Mouse (Mus musculus): ENCODE results near the gene Pamr1.

Gene Pamr1

DNA sequence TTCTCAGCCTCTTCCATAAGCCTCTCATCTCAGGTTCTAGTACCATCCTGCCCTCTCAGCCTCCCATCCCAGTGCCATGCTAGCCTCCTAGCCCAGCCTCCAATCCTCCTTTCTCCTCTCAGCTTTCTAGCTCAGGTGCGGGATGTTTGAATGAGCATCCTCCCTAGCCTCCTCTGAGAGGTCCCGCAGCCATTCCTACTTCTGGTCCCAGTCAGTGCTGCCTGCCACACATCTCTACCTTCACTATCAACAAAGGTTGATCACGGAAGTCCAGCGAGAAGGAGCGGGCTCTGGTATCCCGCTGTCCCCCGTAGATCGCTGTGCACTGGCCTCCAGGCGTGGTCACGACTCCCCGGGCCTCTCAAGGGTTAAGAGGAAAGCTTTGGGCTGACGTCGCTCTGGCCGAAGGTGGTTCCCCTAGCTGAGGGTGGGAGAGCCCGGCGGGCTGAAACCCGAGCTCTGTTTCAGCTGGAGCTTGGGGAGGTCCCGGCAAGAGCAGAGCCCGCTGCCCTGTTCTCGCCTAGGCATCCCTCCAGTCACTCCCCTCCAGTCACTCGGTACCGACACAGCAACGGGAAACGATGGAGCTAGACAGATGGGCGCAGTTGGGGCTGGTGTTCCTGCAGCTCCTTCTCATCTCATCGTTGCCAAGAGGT lies at the start of gene Pamr1:
Gene Pamr1 (plus strand): TSS at position 402 of the 656 bp plus-strand sequence.
- DNase-seq (ENCODE audit: low spot score in 2 of 2), result peak in 1 of 2 experiments; percentile 23

DNA sequence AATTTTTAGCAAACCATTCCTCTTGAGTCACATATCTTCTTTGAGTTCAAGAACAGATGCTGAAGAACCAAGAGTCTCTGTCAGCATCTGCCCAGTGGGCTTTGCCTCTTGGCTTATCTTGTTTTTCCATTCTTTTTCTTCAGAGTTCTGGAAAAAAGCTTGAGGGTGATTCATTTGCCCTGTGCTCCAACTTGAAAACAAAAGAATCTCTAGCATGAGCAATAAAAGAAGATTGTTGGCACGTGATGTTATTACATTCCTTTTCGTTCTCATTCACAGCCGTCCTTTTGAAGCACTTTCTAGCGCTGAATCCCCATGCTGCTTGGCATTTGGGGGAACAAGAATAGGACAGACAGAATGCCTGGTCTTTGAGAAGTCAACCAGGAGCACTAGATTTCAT lies 42.2 kb upstream of the Pamr1 start:
- no peak for DNase-seq (ENCODE audit: low spot score in 2 of 2)

- DNase-seq (ENCODE audit: low spot score in 2 of 2), result no peak
Observed at GRCm38 (mm10) chr2:102508154-102508553, 41.7 kb upstream of the Pamr1 start.

DNA sequence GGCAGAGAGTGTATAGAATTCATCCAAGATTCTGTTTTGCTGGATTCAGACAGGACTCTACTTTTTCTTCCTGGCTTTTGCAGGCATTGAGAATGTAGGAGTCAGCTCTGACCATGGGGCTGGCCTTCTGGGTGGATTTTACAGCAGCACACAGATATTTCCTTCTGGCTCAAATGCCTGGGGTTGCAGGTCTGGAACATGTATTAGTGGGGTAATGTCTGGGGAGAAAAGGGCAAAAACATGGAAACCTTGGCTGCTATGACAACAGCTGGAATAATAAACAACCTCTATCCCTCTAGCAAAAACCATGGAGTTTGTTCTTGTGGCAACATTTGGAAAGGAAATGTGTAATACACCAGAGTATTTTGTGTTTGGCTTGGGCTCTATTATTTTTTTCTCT lies 29.9 kb upstream of the Pamr1 start:
- DNase-seq (ENCODE audit: low spot score in 2 of 2), result no peak

DNA sequence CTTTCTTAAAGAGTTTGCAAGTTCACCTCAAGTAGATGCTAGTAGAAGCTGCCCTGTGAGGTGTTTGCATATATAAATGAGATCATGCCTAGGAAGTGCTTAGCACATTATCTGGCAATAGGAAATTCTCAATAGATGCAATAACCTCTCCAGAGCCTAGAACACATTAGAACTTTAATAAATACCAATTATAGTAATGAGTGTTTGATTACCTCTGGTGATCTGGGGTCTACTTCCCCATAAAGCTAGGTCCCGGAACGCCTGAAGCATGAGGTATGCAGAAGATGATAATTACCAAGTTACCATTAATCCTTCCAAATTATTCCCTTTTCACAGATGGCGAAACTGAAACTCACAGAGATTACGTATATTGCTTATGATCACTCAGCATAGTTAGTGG lies 22.2 kb upstream of the Pamr1 start:
- DNase-seq (ENCODE audit: low spot score in 2 of 2), result no peak

- DNase-seq (ENCODE audit: low spot score in 2 of 2), result no peak
Observed at GRCm38 (mm10) chr2:102533437-102533836, 16.4 kb upstream of the Pamr1 start.

GRCm38 (mm10) chr2:102536766-102537165 lies 13.0 kb upstream of the Pamr1 start:
- DNase-seq (ENCODE audit: low spot score in 2 of 2), result no peak

- DNase-seq (ENCODE audit: low spot score in 2 of 2), result no peak
Observed at GRCm38 (mm10) chr2:102540438-102541230, 9.2 kb upstream of the Pamr1 start.

GRCm38 (mm10) chr2:102541404-102542125 lies 8.2 kb upstream of the Pamr1 start:
- no peak for DNase-seq (ENCODE audit: low spot score in 2 of 2)

DNA sequence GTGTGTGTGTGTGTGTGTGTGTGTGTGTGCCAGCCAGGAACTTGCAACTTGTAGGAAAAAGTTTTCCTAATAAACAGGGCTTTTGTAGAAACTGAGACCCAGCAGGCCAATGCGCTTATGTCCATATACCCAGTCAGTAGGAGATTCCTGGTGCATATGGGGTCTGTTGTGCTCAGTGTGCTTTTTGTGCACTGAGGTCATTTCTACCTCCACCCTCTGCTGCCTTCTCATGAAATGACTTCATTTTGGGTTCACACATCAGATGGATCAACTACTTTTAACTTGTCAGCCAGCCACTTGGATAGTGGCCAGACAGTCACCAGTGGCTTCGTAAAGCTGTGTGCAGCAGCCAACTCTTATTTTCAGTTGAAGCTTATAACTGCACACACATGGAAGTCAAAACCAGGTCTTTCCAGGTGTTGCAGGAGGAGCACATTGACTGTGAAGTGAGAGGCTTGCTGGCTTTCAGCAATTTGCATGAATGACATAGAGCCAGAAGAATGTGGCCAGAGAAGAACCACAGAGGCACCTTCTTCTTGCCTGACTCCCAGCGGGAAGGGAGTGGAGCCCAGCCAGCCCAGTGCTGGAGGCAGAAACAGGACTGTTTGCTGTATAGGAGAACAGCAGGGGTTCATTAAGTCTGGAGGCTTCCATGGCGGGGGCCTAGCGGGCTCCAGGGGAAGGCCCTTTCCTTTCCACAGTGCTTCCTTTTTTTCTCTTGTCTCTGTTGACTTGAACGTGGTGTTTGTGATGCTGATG lies 5.7 kb upstream of the Pamr1 start:
- DNase-seq (ENCODE audit: low spot score in 2 of 2), result no peak

DNA sequence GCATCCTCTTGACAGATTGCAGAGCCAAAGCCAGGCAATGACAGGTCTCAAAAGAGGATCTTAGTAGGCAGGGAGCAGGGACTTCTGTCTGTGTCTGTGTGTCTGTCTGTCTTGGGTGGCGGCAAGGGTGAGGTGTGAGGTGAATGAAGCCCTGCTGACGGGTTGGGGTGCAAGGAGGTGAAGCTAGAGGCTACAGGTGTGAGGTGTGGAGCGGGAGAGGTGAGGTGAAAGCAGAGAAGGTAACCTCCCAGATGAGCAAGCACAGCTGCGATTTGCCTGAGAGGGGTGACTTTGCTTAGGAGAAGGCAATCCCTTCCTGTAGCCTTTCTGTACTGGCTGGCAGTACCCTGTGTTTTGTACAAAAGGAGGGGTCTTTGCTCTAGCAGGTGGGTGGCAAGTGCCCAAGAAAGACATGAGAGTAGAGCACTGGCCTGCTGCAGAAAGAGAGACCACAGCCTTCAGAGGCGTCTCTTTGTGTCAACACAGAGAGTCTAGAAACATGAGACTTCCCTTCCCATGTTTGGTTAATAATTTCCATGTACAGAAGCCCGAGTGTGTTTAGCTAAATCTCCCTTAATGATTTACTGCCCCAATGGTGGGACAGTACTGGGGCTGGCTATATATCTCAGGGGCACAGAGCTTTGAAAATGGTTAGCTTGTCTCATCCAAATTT lies 1.2 kb downstream of the Pamr1 start:
- no peak for DNase-seq (ENCODE audit: low spot score in 2 of 2)

GRCm38 (mm10) chr2:102551594-102551993 lies 1.8 kb downstream of the Pamr1 start:
- no peak for DNase-seq (ENCODE audit: low spot score in 2 of 2)

GRCm38 (mm10) chr2:102552095-102552537 lies 2.3 kb downstream of the Pamr1 start:
- DNase-seq (ENCODE audit: low spot score in 2 of 2), result peak in 1 of 2 experiments; percentile 44

- DNase-seq (ENCODE audit: low spot score in 2 of 2), result no peak
Observed at GRCm38 (mm10) chr2:102557085-102557484, 7.3 kb downstream of the Pamr1 start.

GRCm38 (mm10) chr2:102558965-102559364 lies 9.2 kb downstream of the Pamr1 start:
- no peak for DNase-seq (ENCODE audit: low spot score in 2 of 2)

DNA sequence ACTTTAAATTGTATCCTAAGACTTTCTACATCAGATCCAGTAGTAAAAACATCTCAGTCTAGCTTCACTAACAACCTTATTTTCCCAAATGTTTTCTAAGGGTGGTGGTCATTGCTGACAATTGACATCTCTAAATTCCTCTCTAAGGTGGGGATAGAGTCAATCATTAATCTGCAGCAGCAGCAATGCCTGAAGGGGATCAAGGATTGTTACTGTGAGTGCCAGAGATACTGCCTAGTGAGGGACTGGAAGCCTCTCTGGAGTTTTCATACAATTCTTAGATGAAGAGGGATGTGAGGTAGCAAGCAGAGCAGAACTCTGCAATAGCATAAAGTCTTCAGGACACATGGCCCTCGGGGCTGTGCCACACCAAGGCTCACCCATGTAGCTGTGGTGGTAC lies 14.0 kb downstream of the Pamr1 start:
- no peak for DNase-seq (ENCODE audit: low spot score in 2 of 2)

GRCm38 (mm10) chr2:102579248-102579647 lies 29.4 kb downstream of the Pamr1 start:
- DNase-seq (ENCODE audit: low spot score in 2 of 2), result no peak

DNA sequence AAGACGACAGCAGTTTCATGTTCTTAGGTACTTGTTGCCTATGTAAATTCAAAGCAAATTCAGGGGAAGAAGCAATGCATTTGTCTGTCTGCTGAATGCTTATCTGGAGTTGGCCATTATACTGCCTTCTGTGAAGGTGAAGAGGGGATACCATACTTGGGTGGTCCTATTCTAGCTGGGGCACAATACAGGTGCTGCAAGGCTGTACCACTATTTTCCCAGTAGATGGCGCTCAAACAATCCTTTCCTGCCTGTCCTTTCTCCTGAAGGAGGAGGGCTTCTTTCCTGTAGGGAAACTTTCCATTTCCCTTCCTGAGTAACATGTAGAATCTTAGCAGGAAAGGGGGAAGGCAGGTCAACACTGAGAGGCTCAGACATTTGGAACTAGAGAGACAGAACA lies 40.2 kb downstream of the Pamr1 start:
- no peak for DNase-seq (ENCODE audit: low spot score in 2 of 2)

DNA sequence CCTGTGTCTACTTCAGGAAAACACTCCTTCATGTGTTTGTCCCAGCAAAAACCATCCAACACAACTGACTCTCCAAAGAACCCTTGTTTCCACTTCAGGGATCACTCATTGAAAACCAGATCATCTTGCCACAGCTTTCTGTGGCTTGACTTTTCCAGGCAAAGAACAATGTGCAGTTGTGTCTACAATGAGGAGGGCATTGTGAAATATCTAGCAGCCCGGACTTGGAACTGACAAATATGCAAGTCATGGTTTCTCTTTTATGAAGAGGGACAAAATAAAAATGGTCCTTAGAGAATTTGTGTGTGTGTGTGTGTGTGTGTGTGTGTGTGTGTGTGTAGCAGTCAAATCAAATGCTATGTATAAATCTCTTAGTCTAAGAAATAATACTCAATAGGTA lies 44.7 kb downstream of the Pamr1 start:
- no peak for DNase-seq (ENCODE audit: low spot score in 2 of 2)

DNA sequence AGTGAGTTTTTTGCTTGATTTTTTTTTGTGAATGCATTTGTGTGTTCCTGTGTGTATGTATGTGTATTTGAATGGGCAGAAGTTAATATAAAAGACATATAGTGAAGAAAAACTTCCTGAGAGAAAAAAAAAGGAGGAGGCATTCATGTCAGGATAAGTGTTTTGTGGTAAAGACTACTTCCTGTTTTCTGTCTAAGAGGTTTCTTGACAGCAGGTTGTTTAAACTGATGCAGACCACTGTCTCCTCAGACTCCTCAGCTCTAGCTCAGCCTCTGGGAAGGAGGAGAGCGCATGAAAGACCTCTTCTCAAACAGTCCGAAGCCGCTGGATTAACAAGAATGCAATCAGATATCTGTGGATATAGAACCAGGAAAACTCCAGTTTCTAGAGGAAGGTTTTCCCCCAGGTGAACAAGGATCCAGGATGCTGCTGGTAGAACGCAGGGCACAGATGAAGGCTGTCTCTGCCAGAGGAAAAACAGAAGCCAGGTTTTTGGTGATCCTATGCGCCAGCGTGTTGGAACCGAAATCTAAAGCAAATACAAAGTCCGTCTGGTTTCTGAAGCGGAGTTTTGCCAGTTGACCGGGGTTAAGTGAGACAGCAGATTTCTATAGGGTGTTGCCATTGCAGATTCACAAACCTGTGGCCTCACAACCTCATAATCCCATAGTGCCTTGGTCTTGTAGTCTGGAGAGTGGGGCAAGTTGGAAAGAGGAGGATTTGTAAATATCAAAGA lies 45.8 kb downstream of the Pamr1 start:
- no peak for DNase-seq (ENCODE audit: low spot score in 2 of 2)

Measured in urinary bladder, postnatal 36 days (tissue).